Mouse (Mus musculus): ENCODE results near the gene Clec11a. TPM values are rescaled to one million over a fixed set of nuclear protein-coding genes. Genes with fewer than 3 reads are reported as not detected.

Gene Clec11a
- polyA plus RNA-seq, 2 experiments = 0.33 to 0.38 TPM

GRCm38 (mm10) chr7:44276461-44277249 is 30.0 kb downstream of the Clec11a start:
- Histone ChIP-seq H3K4me2 (ENCODE audit: low read depth) (no peak overlapping the region), H3K27me3 (ENCODE audit: control insufficient read depth, insufficient read depth, low read length) (no peaks in the 10 kb centered on the region; the same call in 1 of the 2 replicates), H3K36me3 (replicated peaks; ENCODE audit: control insufficient read depth, insufficient read depth, low read depth) (no peaks in the 10 kb centered on the region), H3K4me1 (replicated peaks; ENCODE audit: control insufficient read depth in 2 of 2, insufficient read depth in 2 of 2, low read length in 1 of 2) (no peaks in the 10 kb centered on the region), H3K9me3 (ENCODE audit: control insufficient read depth, low read length) (no peaks in the 10 kb centered on the region), H3K4me3 (ENCODE audit: insufficient read depth in 1 of 2, low read depth in 2 of 2, low read length in 2 of 2) (no peak overlapping the region), H3K27ac (no peak overlapping the region), H3K9ac (replicated peaks) (no peak overlapping the region)
- DNase-seq (ENCODE audit: low read depth in 3 of 3, low spot score in 3 of 3) (no peak), ATAC-seq (ENCODE audit: insufficient read depth) (no peak)
- TF ChIP-seq EP300 (IDR thresholded peaks at IDR 0.05; ENCODE audit: low read depth) = no peak
- no peak for TF ChIP-seq CTCF (IDR thresholded peaks at IDR 0.05; ENCODE audit: low read depth)
- 44% methylated on average over 10 of the region's 10 CpGs for WGBS (ENCODE audit: insufficient replicate concordance)

- H3K4me2 ChIP-seq (ENCODE audit: low read depth) = no peak overlapping the region
- no peaks in the 10 kb centered on the region; the same call in 1 of the 2 replicates for H3K27me3 ChIP-seq (ENCODE audit: control insufficient read depth, insufficient read depth, low read length)
- WGBS (ENCODE audit: insufficient replicate concordance) = 60% methylated on average over 3 of the region's 3 CpGs
- no peak overlapping the region for H3K9ac ChIP-seq (replicated peaks)
- no peak overlapping the region for H3K4me3 ChIP-seq (ENCODE audit: insufficient read depth in 1 of 2, low read depth in 2 of 2, low read length in 2 of 2)
- no peak for DNase-seq (ENCODE audit: low read depth in 3 of 3, low spot score in 3 of 3)
- H3K4me1 ChIP-seq (replicated peaks; ENCODE audit: control insufficient read depth in 2 of 2, insufficient read depth in 2 of 2, low read length in 1 of 2) = no peaks in the 10 kb centered on the region
- H3K27ac ChIP-seq = no peak overlapping the region
- ATAC-seq (ENCODE audit: insufficient read depth) = no peak
- no peaks in the 10 kb centered on the region for H3K36me3 ChIP-seq (replicated peaks; ENCODE audit: control insufficient read depth, insufficient read depth, low read depth)
- no peaks in the 10 kb centered on the region for H3K9me3 ChIP-seq (ENCODE audit: control insufficient read depth, low read length)
- TF ChIP-seq CTCF (IDR thresholded peaks at IDR 0.05; ENCODE audit: low read depth) = no peak
- TF ChIP-seq EP300 (IDR thresholded peaks at IDR 0.05; ENCODE audit: low read depth) = no peak
Observed at GRCm38 (mm10) chr7:44275546-44275945, 31.2 kb downstream of the Clec11a start.

- Histone ChIP-seq H3K9me3 (ENCODE audit: control insufficient read depth, low read length) (no peaks in the 10 kb centered on the region), H3K4me2 (ENCODE audit: low read depth) (no peak overlapping the region), H3K4me1 (replicated peaks; ENCODE audit: control insufficient read depth in 2 of 2, insufficient read depth in 2 of 2, low read length in 1 of 2) (no peaks in the 10 kb centered on the region), H3K4me3 (ENCODE audit: insufficient read depth in 1 of 2, low read depth in 2 of 2, low read length in 2 of 2) (no peak overlapping the region), H3K27ac (no peak overlapping the region), H3K27me3 (ENCODE audit: control insufficient read depth, insufficient read depth, low read length) (no peaks in the 10 kb centered on the region; the same call in 1 of the 2 replicates), H3K9ac (replicated peaks) (no peak overlapping the region), H3K36me3 (replicated peaks; ENCODE audit: control insufficient read depth, insufficient read depth, low read depth) (no peaks in the 10 kb centered on the region)
- no peak for ATAC-seq (ENCODE audit: insufficient read depth)
- DNase-seq (ENCODE audit: low read depth in 3 of 3, low spot score in 3 of 3) = no peak
- no peak for TF ChIP-seq CTCF (IDR thresholded peaks at IDR 0.05; ENCODE audit: low read depth)
- whole genome bisulfite sequencing (ENCODE audit: insufficient replicate concordance) = 43% methylated on average over 11 of the region's 11 CpGs
Observed at GRCm38 (mm10) chr7:44274096-44274495, 32.6 kb downstream of the Clec11a start.

- no peak overlapping the region for H3K9ac ChIP-seq (replicated peaks)
- TF ChIP-seq EP300 (IDR thresholded peaks at IDR 0.05; ENCODE audit: low read depth) (no peak), CTCF (IDR thresholded peaks at IDR 0.05; ENCODE audit: low read depth) (no peak)
- DNase-seq (ENCODE audit: low read depth in 3 of 3, low spot score in 3 of 3) = no peak
- H3K36me3 ChIP-seq (replicated peaks; ENCODE audit: control insufficient read depth, insufficient read depth, low read depth) = no peaks in the 10 kb centered on the region
- no peak for ATAC-seq (ENCODE audit: insufficient read depth)
- no peak overlapping the region for H3K4me2 ChIP-seq (ENCODE audit: low read depth)
- H3K9me3 ChIP-seq (ENCODE audit: control insufficient read depth, low read length) = no peaks in the 10 kb centered on the region
- no peak overlapping the region for H3K27ac ChIP-seq
- 47% methylated on average over 7 of the region's 7 CpGs for WGBS (ENCODE audit: insufficient replicate concordance)
- no peaks in the 10 kb centered on the region for H3K4me1 ChIP-seq (replicated peaks; ENCODE audit: control insufficient read depth in 2 of 2, insufficient read depth in 2 of 2, low read length in 1 of 2)
- H3K4me3 ChIP-seq (ENCODE audit: insufficient read depth in 1 of 2, low read depth in 2 of 2, low read length in 2 of 2) = no peak overlapping the region
- H3K27me3 ChIP-seq (ENCODE audit: control insufficient read depth, insufficient read depth, low read length) = no peaks in the 10 kb centered on the region; the same call in 1 of the 2 replicates
Observed at GRCm38 (mm10) chr7:44273446-44273845, 33.3 kb downstream of the Clec11a start.

- ATAC-seq (ENCODE audit: insufficient read depth) (no peak), DNase-seq (ENCODE audit: low read depth in 3 of 3, low spot score in 3 of 3) (no peak)
- Histone ChIP-seq H3K27ac (no peak overlapping the region), H3K4me3 (ENCODE audit: insufficient read depth in 1 of 2, low read depth in 2 of 2, low read length in 2 of 2) (no peak overlapping the region), H3K4me2 (ENCODE audit: low read depth) (no peak overlapping the region), H3K9me3 (ENCODE audit: control insufficient read depth, low read length) (no peaks in the 10 kb centered on the region), H3K4me1 (replicated peaks; ENCODE audit: control insufficient read depth in 2 of 2, insufficient read depth in 2 of 2, low read length in 1 of 2) (no peaks in the 10 kb centered on the region), H3K27me3 (ENCODE audit: control insufficient read depth, insufficient read depth, low read length) (no peaks in the 10 kb centered on the region; the same call in 1 of the 2 replicates), H3K36me3 (replicated peaks; ENCODE audit: control insufficient read depth, insufficient read depth, low read depth) (no peaks in the 10 kb centered on the region), H3K9ac (replicated peaks) (no peak overlapping the region)
- TF ChIP-seq EP300 (IDR thresholded peaks at IDR 0.05; ENCODE audit: low read depth) (no peak), CTCF (IDR thresholded peaks at IDR 0.05; ENCODE audit: low read depth) (no peak)
- 52% methylated on average over 7 of the region's 7 CpGs for WGBS (ENCODE audit: insufficient replicate concordance)
Observed at GRCm38 (mm10) chr7:44272546-44272945, 34.2 kb downstream of the Clec11a start.

Data from liver, embryonic 14.5 days (tissue).